10 mouse cellular contexts compared by ENCODE assay signal in the genomic region with DNA sequence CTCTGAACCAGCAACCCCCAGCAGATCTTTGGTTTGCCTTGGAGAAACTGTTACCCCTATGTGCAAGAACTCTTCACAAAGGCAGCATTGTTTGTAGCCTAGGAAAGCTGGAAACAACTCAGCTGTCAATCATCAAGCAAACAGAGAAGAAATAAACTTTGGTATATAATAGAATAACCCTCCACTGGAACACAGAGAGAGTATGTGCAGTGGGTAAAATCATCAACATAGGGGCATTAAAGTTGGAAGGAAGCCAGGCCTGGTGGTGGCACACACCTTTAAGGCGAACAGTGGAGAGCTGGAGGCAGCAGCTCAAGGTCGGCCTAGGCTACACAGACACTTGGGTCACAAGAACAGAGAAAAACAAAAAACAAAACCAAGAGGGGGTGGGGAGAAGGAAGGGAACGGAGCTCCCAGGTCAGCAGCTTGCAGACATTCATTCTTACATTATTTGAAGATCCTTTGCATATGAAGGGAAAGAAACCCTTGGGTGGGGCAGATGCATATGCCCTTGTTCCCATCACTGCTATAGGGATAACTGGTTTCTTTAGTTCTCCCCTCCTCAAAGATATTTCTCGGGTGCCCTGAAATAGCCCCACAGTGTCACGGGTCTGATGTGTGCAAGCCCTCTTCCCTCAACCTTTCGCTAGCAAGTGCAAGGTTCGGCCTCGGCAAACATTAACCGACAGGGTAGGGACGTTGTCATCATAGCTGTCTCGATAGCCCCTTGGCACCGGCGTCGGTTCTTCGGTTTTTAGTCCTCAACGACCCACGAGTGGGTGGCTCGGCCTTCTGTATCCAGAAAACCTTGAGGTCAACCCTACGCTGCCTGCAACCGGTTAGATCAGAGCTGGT. TPM values are rescaled to one million over a fixed set of nuclear protein-coding genes. Genes with fewer than 3 reads are reported as not detected.
DNase-seq lines count a peak whose midpoint lies in the region; ATAC-seq lines count a peak whose summit lies in the region.
"Had no signal": no experiment of that assay in that cellular context is flagged by ENCODE, and none has a peak within 500 bp of the region (broad histone marks: within the 10 kb centered on the region; RNA-seq: fewer than 3 reads in every experiment).

No protein-coding gene starts in this region.

- ATAC-seq in intestine, embryonic 15.5 days, result peak; percentile 76

- WGBS in intestine, embryonic 15.5 days, result 18% methylated on average over 20 of the region's 20 CpGs

- H3K27ac ChIP-seq in intestine, embryonic 15.5 days, result no peak overlapping the region
- H3K27ac ChIP-seq: lung, embryonic 15.5 days had no signal

- no peaks in the 10 kb centered on the region for H3K36me3 ChIP-seq in intestine, embryonic 15.5 days
- H3K36me3 ChIP-seq: lung, embryonic 15.5 days had no signal

- 0 out of 2 replicates have a peak overlapping the region, but pooled peaks have one; percentile 37 for H3K4me2 ChIP-seq in intestine, embryonic 15.5 days (replicated peaks)
- H3K4me2 ChIP-seq: lung, embryonic 15.5 days had no signal

- no peak overlapping the region for H3K4me3 ChIP-seq in intestine, embryonic 15.5 days (replicated peaks)
- H3K4me3 ChIP-seq: lung, embryonic 15.5 days had no signal

- no peak overlapping the region for H3K9ac ChIP-seq in intestine, embryonic 15.5 days
- H3K9ac ChIP-seq: lung, embryonic 15.5 days had no signal

- peaks cover 13% of the 10 kb centered on the region for H3K4me1 ChIP-seq in intestine, embryonic 15.5 days (replicated peaks)

- no peaks in the 10 kb centered on the region for H3K9me3 ChIP-seq in intestine, embryonic 15.5 days
- H3K9me3 ChIP-seq: lung, embryonic 15.5 days had no signal

- no peaks in the 10 kb centered on the region for H3K27me3 ChIP-seq in intestine, embryonic 15.5 days (replicated peaks)
- H3K27me3 ChIP-seq: lung, embryonic 15.5 days had no signal

- peak; percentile 23 for DNase-seq in adrenal gland, adult 2 months
- no peak for DNase-seq in adrenal gland, adult 8-10 months
- peak; percentile 82 for DNase-seq in R1 (ENCODE audit: low read depth, low spot score)
- peak; percentile 43 for DNase-seq in liver
- DNase-seq in cerebellum, adult 8-10 months, result no peak
- no peak for DNase-seq in T-cell, adult 2 months (ENCODE audit: low spot score)
- no peak for DNase-seq in cerebellum, adult 9-11 months
- DNase-seq: right cerebral cortex, postnatal 4 days had no signal

RNA-seq across cellular contexts. Expression of gene Derl3, which starts 11.4 kb away (rescaled TPM):
- total RNA-seq in adrenal gland, adult 2 months (2021), result 1 to 10 TPM; 2.1 to 3.9 TPM
- 5.4 and 6.0 TPM in 2 replicates for polyA plus RNA-seq in adrenal gland, adult 2 months (2012; rRNA removed)
- 1 to 10 TPM; 1.2 to 2.6 (median 1.6) TPM for total RNA-seq in adrenal gland, adult 8-10 months (2022)
- polyA plus RNA-seq in intestine, embryonic 15.5 days (2015; fragmentation: Nextera tagmentation; extraction: Ambion mirVana), result 4.4 and 8.5 TPM in 2 replicates

RNA-seq across cellular contexts. Expression of gene Mif, which starts 21.8 kb away (rescaled TPM):
- 100 to 1,000 TPM; 268 to 376 TPM for total RNA-seq in adrenal gland, adult 2 months (2021)
- 1,719 and 1,732 TPM in 2 replicates for polyA plus RNA-seq in adrenal gland, adult 2 months (2012; rRNA removed)
- 100 to 1,000 TPM; 253 to 280 (median 275) TPM for total RNA-seq in adrenal gland, adult 8-10 months (2022)
- 2,230 and 2,305 TPM in 2 replicates for polyA plus RNA-seq in intestine, embryonic 15.5 days (2015; fragmentation: Nextera tagmentation; extraction: Ambion mirVana)

RNA-seq across cellular contexts. Expression of gene Smarcb1, which starts 39.6 kb away (rescaled TPM):
- total RNA-seq in adrenal gland, adult 2 months (2021), result 10 to 100 TPM; 77.6 to 87.4 TPM
- 103 and 115 TPM in 2 replicates for polyA plus RNA-seq in adrenal gland, adult 2 months (2012; rRNA removed)
- total RNA-seq in adrenal gland, adult 8-10 months (2022), result 100 to 1,000 TPM in 1 of 4 experiments, 10 to 100 TPM in 3; 73.2 to 105 (median 85.1) TPM
- 170 and 171 TPM in 2 replicates for polyA plus RNA-seq in intestine, embryonic 15.5 days (2015; fragmentation: Nextera tagmentation; extraction: Ambion mirVana)

RNA-seq across cellular contexts. Expression of gene Gstt2, which starts 44.6 kb away (rescaled TPM):
- total RNA-seq in adrenal gland, adult 2 months (2021), result 10 to 100 TPM; 32.9 to 36.6 TPM
- polyA plus RNA-seq in adrenal gland, adult 2 months (2012; rRNA removed), result 136 and 153 TPM in 2 replicates
- total RNA-seq in adrenal gland, adult 8-10 months (2022), result 10 to 100 TPM; 25.4 to 67.6 (median 45.9) TPM
- 57.5 and 63.1 TPM in 2 replicates for polyA plus RNA-seq in intestine, embryonic 15.5 days (2015; fragmentation: Nextera tagmentation; extraction: Ambion mirVana)

RNA-seq across cellular contexts. Expression of gene Chchd10, which starts 51.1 kb away (rescaled TPM):
- 1,000 to 10,000 TPM; 1,273 to 1,367 TPM for total RNA-seq in adrenal gland, adult 2 months (2021)
- 4,822 and 7,346 TPM in 2 replicates for polyA plus RNA-seq in adrenal gland, adult 2 months (2012; rRNA removed)
- total RNA-seq in adrenal gland, adult 8-10 months (2022), result 100 to 1,000 TPM; 741 to 924 (median 745) TPM
- polyA plus RNA-seq in intestine, embryonic 15.5 days (2015; fragmentation: Nextera tagmentation; extraction: Ambion mirVana), result 171 and 215 TPM in 2 replicates

Comparison
In these comparisons a context has a peak if more than half of its experiments do, and no peak if none do; other contexts are left out.
1. DNase-seq: peak in adrenal gland, adult 2 months (single experiment), R1 (single experiment) and liver (single experiment); none in adrenal gland, adult 8-10 months (single experiment), cerebellum, adult 8-10 months (single experiment), T-cell, adult 2 months (single experiment) and cerebellum, adult 9-11 months (single experiment).